Mouse (Mus musculus) brain, embryonic 14.5 days (tissue): ENCODE results near the gene Taf5l.

ENCODE experiments used
- CTCF ChIP-seq: fragments of 200-500 bp; IDR thresholded peaks from 2 replicates; pipeline ENCODE4 v1.5.1; 2012; ENCODE audit warnings: inconsistent platforms, mild to moderate bottlenecking, moderate library complexity, borderline replicate concordance; ENCODE audit not compliant: insufficient read depth, insufficient read length; ENCODE audit errors: extremely low read depth
- POLR2A ChIP-seq: fragments of 200-500 bp; IDR thresholded peaks from 2 replicates; pipeline ENCODE4 v1.6.1; 2012; ENCODE audit warnings: mild to moderate bottlenecking, inconsistent platforms, borderline replicate concordance; ENCODE audit not compliant: poor library complexity, insufficient read depth, insufficient read length, severe bottlenecking; ENCODE audit errors: extremely low read depth

DNA sequence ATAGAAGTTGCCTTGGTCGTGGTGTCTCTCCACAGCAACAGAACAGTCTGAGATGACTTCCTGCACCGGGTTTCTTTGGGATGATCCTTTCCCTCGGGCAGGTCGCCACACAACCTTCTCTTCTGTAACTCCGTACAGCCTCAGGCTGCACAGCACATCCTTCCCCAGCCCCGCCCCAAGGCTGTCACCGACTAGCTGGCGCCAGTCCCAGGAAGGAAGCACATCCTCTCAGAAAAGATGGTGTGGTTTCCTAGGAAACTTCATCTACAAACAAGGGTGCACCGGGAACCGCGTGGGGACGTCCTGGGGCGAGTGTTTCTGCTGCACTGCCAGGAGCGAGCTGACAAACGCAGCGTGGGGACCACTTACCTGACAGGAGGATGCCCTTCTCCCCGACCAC is 63.1 kb downstream of the Taf5l start:
- TF ChIP-seq CTCF, result no peak
- TF ChIP-seq POLR2A, result no peak
